Mouse (Mus musculus) cerebellum, adult 2 months (tissue): ENCODE measurements around the gene Agrn.

Experiments
- CTCF ChIP-seq: fragments of 200-500 bp; IDR thresholded peaks from 2 replicates; pipeline ENCODE4 v1.5.1; 2011; ENCODE audit warnings: low read depth, mild to moderate bottlenecking, control low read depth, low read length, moderate library complexity, borderline replicate concordance; ENCODE audit not compliant: insufficient read depth
- POLR2A ChIP-seq: fragments of 200-500 bp; IDR thresholded peaks from 2 replicates; pipeline ENCODE4 v1.6.1; 2011; ENCODE audit warnings: low read length, control low read depth, borderline replicate concordance; ENCODE audit not compliant: insufficient read depth

- no peak for TF ChIP-seq POLR2A
- TF ChIP-seq CTCF, result no peak
Observed at GRCm38 (mm10) chr4:156126841-156127240, 70.4 kb downstream of the Agrn start.
